Mouse (Mus musculus): ENCODE results near the gene Arhgef10l.

Gene Arhgef10l

GRCm38 (mm10) chr4:140665760-140666159 lies at the start of gene Arhgef10l:
TSS of gene Arhgef10l (minus strand) at chr4:140666012.
- peak; percentile 65 for DNase-seq

- DNase-seq: no peak
These were observed 48.8 kb upstream of the Arhgef10l start for GRCm38 (mm10) chr4:140714586-140714985.

GRCm38 (mm10) chr4:140713480-140714365 lies 47.9 kb upstream of the Arhgef10l start:
- DNase-seq: peak; percentile 91

GRCm38 (mm10) chr4:140711360-140711759 lies 45.5 kb upstream of the Arhgef10l start:
- DNase-seq: no peak

GRCm38 (mm10) chr4:140710781-140711180 lies 45.0 kb upstream of the Arhgef10l start:
- no peak for DNase-seq

- no peak for DNase-seq
These were observed 43.8 kb upstream of the Arhgef10l start for GRCm38 (mm10) chr4:140709617-140710016.

- DNase-seq: no peak
These were observed 43.3 kb upstream of the Arhgef10l start for GRCm38 (mm10) chr4:140709111-140709510.

- no peak for DNase-seq
These were observed 42.6 kb upstream of the Arhgef10l start for GRCm38 (mm10) chr4:140708297-140708927.

GRCm38 (mm10) chr4:140707615-140708014 lies 41.8 kb upstream of the Arhgef10l start:
- DNase-seq: no peak

GRCm38 (mm10) chr4:140704166-140704565 lies 38.4 kb upstream of the Arhgef10l start:
- no peak for DNase-seq

GRCm38 (mm10) chr4:140703636-140704035 lies 37.8 kb upstream of the Arhgef10l start:
- no peak for DNase-seq

GRCm38 (mm10) chr4:140702611-140703327 lies 37.0 kb upstream of the Arhgef10l start:
- peak; percentile 81 for DNase-seq

GRCm38 (mm10) chr4:140701716-140702561 lies 36.1 kb upstream of the Arhgef10l start:
- no peak for DNase-seq

- peak; percentile 77 for DNase-seq
These were observed 35.4 kb upstream of the Arhgef10l start for GRCm38 (mm10) chr4:140701049-140701715.

- no peak for DNase-seq
These were observed 34.6 kb upstream of the Arhgef10l start, which contains the start of gene Rcc2 for GRCm38 (mm10) chr4:140700269-140701018. TSS of gene Rcc2 (plus strand) at chr4:140700541.

- DNase-seq: peak; percentile 64
These were observed 33.8 kb upstream of the Arhgef10l start for GRCm38 (mm10) chr4:140699441-140700127.

- DNase-seq: no peak
These were observed 30.1 kb upstream of the Arhgef10l start for GRCm38 (mm10) chr4:140695675-140696585.

GRCm38 (mm10) chr4:140695146-140695545 lies 29.3 kb upstream of the Arhgef10l start:
- DNase-seq: no peak

GRCm38 (mm10) chr4:140694551-140695060 lies 28.8 kb upstream of the Arhgef10l start:
- no peak for DNase-seq

Measured in kidney, adult 9 months (tissue).